Mouse (Mus musculus) hindbrain, postnatal 0 days (tissue): ENCODE results near the gene Dab1. TPM values are rescaled to one million over a fixed set of nuclear protein-coding genes. Genes with fewer than 3 reads are reported as not detected.

ENCODE experiments used
- ATAC-seq: fragments of 200-750 bp; cut with Nextera tagmentation; 2 replicates; pipeline ENCODE4 v1.8.0; 2017; ENCODE audit warnings: mild to moderate bottlenecking, moderate TSS enrichment, moderate library complexity
- DNase-seq: peaks from one replicate; pipeline ENCODE4 v3.0.0-alpha.2; 2015; ENCODE audit warnings: low spot score
- H3K27ac ChIP-seq: fragments of 300-500 bp; sonication (generic); 2 replicates; pipeline ENCODE4 v1.5.1; 2014; ENCODE audit warnings: mild to moderate bottlenecking
- H3K27me3 ChIP-seq: fragments of 300-500 bp; sonication (generic); 2 replicates; pipeline ENCODE4 v1.6.1; 2014; ENCODE audit warnings: low read length, mixed read lengths; ENCODE audit not compliant: insufficient read depth
- H3K36me3 ChIP-seq: fragments of 300-500 bp; sonication (generic); 2 replicates; pipeline ENCODE4 v1.6.1; 2014; ENCODE audit warnings: low read length, mixed read lengths; ENCODE audit not compliant: insufficient read depth
- H3K4me1 ChIP-seq: fragments of 300-500 bp; sonication (generic); 2 replicates; pipeline ENCODE4 v1.6.1; 2014; ENCODE audit warnings: antibody characterized with exemption, low read length, mixed read lengths; ENCODE audit not compliant: insufficient read depth
- H3K4me2 ChIP-seq: fragments of 300-500 bp; sonication (generic); 2 replicates; pipeline ENCODE4 v1.6.1; 2014; ENCODE audit warnings: low read depth, mild to moderate bottlenecking, low read length, moderate library complexity, mixed read lengths
- H3K4me3 ChIP-seq: fragments of 300-500 bp; sonication (generic); 2 replicates; pipeline ENCODE4 v1.5.1; 2014; ENCODE audit warnings: low read length
- H3K9ac ChIP-seq: fragments of 300-500 bp; sonication (generic); replicated peaks from 2 replicates; pipeline ENCODE4 v1.6.1; 2014; ENCODE audit warnings: mild to moderate bottlenecking, low read length, moderate library complexity, mixed read lengths
- H3K9me3 ChIP-seq: fragments of 300-500 bp; sonication (generic); 2 replicates; pipeline ENCODE4 v1.6.1; 2016; ENCODE audit warnings: low read length, mixed read lengths
- CTCF ChIP-seq: IDR thresholded peaks from 2 replicates; pipeline ENCODE4 v1.5.1; 2016; ENCODE audit warnings: antibody characterized with exemption, control low read depth, low read depth
- WGBS: fragments of 180-500 bp; shearing (Covaris S2); extraction: QIAGEN DNeasy Blood & Tissue Kit; methylation state at CpG from one replicate; pipeline ENCODE4 v1.1.7; 2014; 5-methylcytosine and 5-hydroxymethylcytosine counted together
- polyA plus RNA-seq: library from polyadenylated mRNA; unstranded; fragments of >200 nt; fragmentation: Nextera tagmentation; extraction: Ambion mirVana; gene quantifications from 2 replicates; pipeline ENCODE4 v1.2.1, GENCODE M21; 2015
- total RNA-seq: library from RNA; depleted of rRNA; stranded (reverse); fragments of >200 nt; gene quantifications from 2 replicates; pipeline ENCODE4 v1.2.3, GENCODE M21; 2014

Dab1 gene
- total and polyA plus RNA-seq, 2 experiments from 2014 or later, result 38.2 to 76.2 TPM

DNA sequence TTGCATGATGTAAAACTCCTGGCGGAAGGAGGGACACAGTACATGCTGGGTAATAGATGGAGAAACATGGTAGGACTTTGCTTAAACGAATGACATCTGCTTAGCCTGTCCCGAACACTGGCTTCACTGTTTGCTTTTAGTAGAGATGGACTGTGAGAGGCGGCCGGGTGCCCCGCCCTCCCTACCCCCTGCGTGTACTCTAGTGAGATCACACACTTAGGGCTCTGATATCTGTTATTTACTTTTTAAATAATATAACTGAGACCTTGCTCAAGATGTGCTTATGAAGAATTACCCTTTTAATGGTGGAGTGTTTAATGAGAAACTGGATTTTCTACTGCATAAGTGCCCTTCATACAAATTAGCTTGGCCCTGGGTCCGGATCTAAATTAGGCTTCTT lies 983.6 kb downstream of the Dab1 start:
- Histone ChIP-seq H3K9me3 (no peaks in the 10 kb centered on the region), H3K27me3 (no peaks in the 10 kb centered on the region), H3K9ac (no peak overlapping the region), H3K4me1 (peaks cover 13% of the 10 kb centered on the region; the same call in 1 of the 2 replicates), H3K36me3 (no peaks in the 10 kb centered on the region), H3K4me3 (no peak overlapping the region), H3K4me2 (no peak overlapping the region), H3K27ac (no peak overlapping the region)
- DNase-seq (no peak), ATAC-seq (no peak)
- no peak for TF ChIP-seq CTCF
- 82% methylated on average over 8 of the region's 8 CpGs for WGBS

DNA sequence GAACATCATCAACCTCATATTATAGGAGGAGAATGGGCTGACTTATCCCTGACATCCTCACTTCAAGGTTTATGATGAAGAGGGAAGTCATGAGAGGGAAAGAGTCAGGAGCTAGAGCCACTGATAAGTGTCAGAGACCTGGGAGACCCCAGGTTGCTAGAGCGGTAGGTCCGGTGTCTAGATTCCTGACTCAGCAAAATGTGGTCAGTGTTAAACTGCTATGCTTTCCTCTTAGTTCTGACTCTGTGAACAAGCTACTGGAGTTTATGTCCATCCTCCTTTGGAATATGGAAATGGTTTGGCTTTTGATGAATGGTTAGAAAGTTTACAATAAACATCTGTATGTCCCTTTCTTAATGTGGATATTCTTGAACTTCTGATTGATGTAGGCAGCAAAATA lies 985.1 kb downstream of the Dab1 start:
- DNase-seq (no peak), ATAC-seq (no peak)
- WGBS, result 93% methylated on average over 2 of the region's 2 CpGs
- H3K9ac ChIP-seq, result no peak overlapping the region
- no peak overlapping the region for H3K27ac ChIP-seq
- H3K27me3 ChIP-seq, result no peaks in the 10 kb centered on the region
- no peak overlapping the region for H3K4me3 ChIP-seq
- TF ChIP-seq CTCF, result no peak
- H3K36me3 ChIP-seq, result no peaks in the 10 kb centered on the region
- no peak overlapping the region for H3K4me2 ChIP-seq
- no peaks in the 10 kb centered on the region for H3K9me3 ChIP-seq
- 0 out of 2 replicates have a peak, but pooled peaks cover 12% of the 10 kb centered on the region for H3K4me1 ChIP-seq

DNA sequence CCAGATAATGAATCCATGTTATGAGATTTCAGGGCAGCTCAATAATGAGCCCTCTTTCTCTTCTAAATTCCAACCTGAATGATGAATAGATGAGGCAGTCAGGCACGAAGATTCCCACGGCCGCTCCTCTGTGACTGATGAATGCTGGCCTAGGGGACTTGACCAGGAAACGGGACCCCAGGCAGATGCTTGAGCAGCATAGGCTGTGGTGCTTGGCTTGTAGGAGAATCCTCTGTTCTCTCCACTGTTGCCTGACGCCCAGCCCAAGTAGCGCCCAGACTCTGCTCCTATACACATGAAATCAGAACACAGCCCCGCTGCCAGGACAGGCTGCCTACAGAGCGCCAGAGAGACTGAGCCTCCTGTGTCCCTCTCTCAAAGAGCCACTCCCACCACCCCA lies 987.7 kb downstream of the Dab1 start:
- Histone ChIP-seq H3K27ac (no peak overlapping the region), H3K9me3 (no peaks in the 10 kb centered on the region), H3K9ac (no peak overlapping the region), H3K36me3 (no peaks in the 10 kb centered on the region), H3K4me1 (0 out of 2 replicates have a peak, but pooled peaks cover 12% of the 10 kb centered on the region), H3K27me3 (no peaks in the 10 kb centered on the region), H3K4me3 (no peak overlapping the region), H3K4me2 (no peak overlapping the region)
- peak; percentile 40; the same call in 1 of the 2 replicates for ATAC-seq
- DNase-seq, result peak; percentile 16
- TF ChIP-seq CTCF, result no peak
- WGBS, result 30% methylated on average over 8 of the region's 8 CpGs

DNA sequence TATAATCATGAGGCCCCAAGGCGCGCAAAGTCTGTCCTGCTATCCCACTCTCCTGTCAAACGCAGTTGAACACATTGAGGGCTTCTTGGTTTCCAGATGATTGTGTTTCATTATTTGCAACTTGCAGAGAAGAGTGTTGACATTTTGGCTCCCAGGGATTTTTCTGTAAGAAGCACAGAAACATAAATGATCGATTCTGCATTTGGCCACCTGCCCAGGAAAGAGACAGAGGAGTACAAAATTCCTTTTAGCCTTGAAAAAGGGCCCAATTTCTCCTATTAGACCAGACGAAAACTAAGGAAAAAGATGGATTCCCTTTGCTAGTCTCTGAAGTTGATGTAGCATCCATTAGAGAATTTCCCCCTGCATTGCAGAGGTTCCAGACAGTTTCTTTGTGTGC lies 988.5 kb downstream of the Dab1 start:
- H3K27ac ChIP-seq, result no peak overlapping the region
- TF ChIP-seq CTCF, result no peak
- no peaks in the 10 kb centered on the region for H3K27me3 ChIP-seq
- H3K9ac ChIP-seq, result no peak overlapping the region
- WGBS, result 46% methylated on average over 5 of the region's 5 CpGs
- no peak for ATAC-seq
- H3K4me1 ChIP-seq, result 0 out of 2 replicates have a peak, but pooled peaks cover 12% of the 10 kb centered on the region
- no peak overlapping the region for H3K4me3 ChIP-seq
- no peaks in the 10 kb centered on the region for H3K36me3 ChIP-seq
- peak; percentile 16 for DNase-seq
- no peaks in the 10 kb centered on the region for H3K9me3 ChIP-seq
- no peak overlapping the region for H3K4me2 ChIP-seq

DNA sequence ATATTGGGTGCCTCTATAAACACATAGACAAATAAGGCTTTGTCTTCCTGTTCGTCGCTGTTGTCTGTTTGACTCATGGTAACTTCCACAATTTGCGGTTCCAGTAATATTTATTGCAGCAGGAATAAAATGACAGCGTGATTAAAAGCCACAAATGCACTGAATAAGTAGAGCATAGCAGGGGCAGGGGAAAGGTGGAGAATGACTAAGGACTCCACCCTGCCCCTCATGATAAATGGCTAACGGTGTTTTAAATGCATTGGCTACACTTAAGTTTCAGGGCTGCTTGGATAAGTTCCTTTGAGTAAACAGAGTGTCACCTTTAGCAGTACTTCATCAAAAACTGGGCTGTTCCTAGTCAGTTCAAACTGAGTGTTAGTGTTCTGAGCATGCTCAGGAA lies 1000.3 kb downstream of the Dab1 start:
- WGBS, result 87% methylated on average over 5 of the region's 5 CpGs
- TF ChIP-seq CTCF, result no peak
- H3K9me3 ChIP-seq, result no peaks in the 10 kb centered on the region
- no peaks in the 10 kb centered on the region for H3K36me3 ChIP-seq
- H3K9ac ChIP-seq, result no peak overlapping the region
- no peaks in the 10 kb centered on the region for H3K27me3 ChIP-seq
- no peak overlapping the region for H3K27ac ChIP-seq
- H3K4me2 ChIP-seq, result no peak overlapping the region
- ATAC-seq, result no peak
- DNase-seq, result no peak
- H3K4me3 ChIP-seq, result no peak overlapping the region
- no peaks in the 10 kb centered on the region for H3K4me1 ChIP-seq

DNA sequence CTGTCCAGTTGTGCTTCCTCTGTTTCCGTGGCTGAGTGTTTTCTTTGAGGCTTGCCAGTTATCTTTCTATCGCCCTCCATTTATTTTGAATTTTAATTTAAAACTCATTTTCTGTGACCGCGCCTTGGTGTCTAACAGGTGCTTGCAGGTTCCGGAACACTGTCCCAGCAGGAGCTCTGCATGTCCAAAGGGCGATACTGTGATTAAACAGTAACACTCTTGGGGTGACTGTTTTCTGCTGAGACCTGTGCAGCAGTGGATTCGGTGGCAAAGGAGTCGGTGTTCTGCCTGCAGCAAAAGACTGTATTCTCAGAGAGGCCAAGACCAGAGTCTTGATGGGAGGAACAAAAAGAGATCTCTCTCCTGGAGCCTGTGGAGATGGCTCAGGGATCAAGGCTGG lies 1006.2 kb downstream of the Dab1 start:
- H3K9me3 ChIP-seq, result no peaks in the 10 kb centered on the region
- TF ChIP-seq CTCF, result no peak
- no peak for ATAC-seq

DNA sequence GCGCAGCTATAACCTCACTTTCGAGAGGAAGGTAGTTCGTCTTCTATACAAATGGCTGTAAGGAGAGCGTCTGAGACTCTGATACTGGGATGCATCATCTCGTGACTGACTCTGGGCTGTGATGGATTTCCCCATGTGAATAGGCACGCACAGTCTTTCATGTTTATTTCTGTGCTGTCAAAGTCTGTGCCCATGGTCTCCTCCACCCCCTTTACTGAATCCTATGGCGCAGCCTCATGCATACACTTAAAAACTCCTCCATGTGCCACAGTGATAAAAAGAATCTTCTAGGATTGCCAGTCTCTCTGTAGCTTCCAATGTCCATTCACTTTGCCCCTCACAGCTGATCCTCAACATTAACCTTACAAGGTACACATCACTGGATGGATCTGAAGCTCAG lies 1009.5 kb downstream of the Dab1 start:
- Histone ChIP-seq H3K4me2 (no peak overlapping the region), H3K9ac (no peak overlapping the region), H3K36me3 (no peaks in the 10 kb centered on the region), H3K27me3 (no peaks in the 10 kb centered on the region), H3K4me3 (no peak overlapping the region), H3K4me1 (no peaks in the 10 kb centered on the region), H3K27ac (no peak overlapping the region), H3K9me3 (no peaks in the 10 kb centered on the region)
- whole genome bisulfite sequencing, result 85% methylated on average over 7 of the region's 7 CpGs
- DNase-seq (no peak), ATAC-seq (no peak)
- no peak for TF ChIP-seq CTCF

More for the DNA sequence above, 1006.2 kb downstream of the Dab1 start:
- 80% methylated on average over 8 of the region's 8 CpGs for whole genome bisulfite sequencing
- H3K36me3 ChIP-seq, result no peaks in the 10 kb centered on the region
- H3K27ac ChIP-seq, result no peak overlapping the region
- no peak overlapping the region for H3K9ac ChIP-seq
- H3K4me1 ChIP-seq, result no peaks in the 10 kb centered on the region
- H3K4me3 ChIP-seq, result no peak overlapping the region
- H3K4me2 ChIP-seq, result no peak overlapping the region
- no peaks in the 10 kb centered on the region for H3K27me3 ChIP-seq
- no peak for DNase-seq
